10 mouse cellular contexts compared by ENCODE assay signal in genomic region chrX:104461755-104462154, GRCm38 (mm10). TPM values are rescaled to one million over a fixed set of nuclear protein-coding genes. Genes with fewer than 3 reads are reported as not detected.
DNase-seq lines count a peak whose midpoint lies in the region; ATAC-seq lines count a peak whose summit lies in the region.
"Had no signal": no experiment of that assay in that cellular context is flagged by ENCODE, and none has a peak within 500 bp of the region (broad histone marks: within the 10 kb centered on the region; RNA-seq: fewer than 3 reads in every experiment).

No protein-coding gene starts in this region.

- ATAC-seq in megakaryocyte-erythroid progenitor cell, adult 5-6 weeks (replicated peaks; ENCODE audit: low FRiP score, low TSS enrichment, poor library complexity, severe bottlenecking): no peak
- ATAC-seq: forebrain, postnatal 0 days had no signal

- intact Hi-C loops in gastrocnemius, postnatal 14 days (cut with DNase I; ENCODE audit: low total_unique reads): no loop called here

- peak; percentile 16 to 30 for DNase-seq in kidney, postnatal 4 days
- no peak for DNase-seq in kidney, adult 18-20 months
- peak; percentile 27 for DNase-seq in R1 (ENCODE audit: low read depth, low spot score)
- peak; percentile 16 for DNase-seq in gastrocnemius, postnatal 14 days
- peak; percentile 14 to 21 for DNase-seq in lung, postnatal 4 days
- DNase-seq in ovary, postnatal 10 days (ENCODE audit: low spot score): no peak
- DNase-seq: forebrain, postnatal 0 days; kidney, adult 8-10 months; layer of hippocampus, postnatal 36 days had no signal

RNA-seq across cellular contexts. Expression of gene Uprt, which starts 20.9 kb away (rescaled TPM):
- total RNA-seq in gastrocnemius, postnatal 14 days (2021): 10 to 100 TPM; 11.4 to 12.4 TPM
- total RNA-seq in megakaryocyte-erythroid progenitor cell, adult 5-6 weeks (2014; fragmentation: Nextera tagmentation): 12.8 and 16.6 TPM in 2 replicates
- total RNA-seq in megakaryocyte-erythroid progenitor cell, adult 5-6 weeks (2017): 3.9 and 12.6 TPM in 2 replicates

RNA-seq across cellular contexts. Expression of gene Abcb7, which starts 48.1 kb away (rescaled TPM):
- total RNA-seq in gastrocnemius, postnatal 14 days (2021): 10 to 100 TPM; 32.7 to 40.7 TPM
- total RNA-seq in megakaryocyte-erythroid progenitor cell, adult 5-6 weeks (2014; fragmentation: Nextera tagmentation): 44.0 and 48.6 TPM in 2 replicates
- 82.8 and 93.2 TPM in 2 replicates for total RNA-seq in megakaryocyte-erythroid progenitor cell, adult 5-6 weeks (2017)

Comparison
In these comparisons a context has a peak if more than half of its experiments do, and no peak if none do; other contexts are left out.
1. DNase-seq: peak in kidney, postnatal 4 days (2 of 2), R1 (single experiment), gastrocnemius, postnatal 14 days (single experiment) and lung, postnatal 4 days (2 of 2); none in kidney, adult 18-20 months (single experiment) and ovary, postnatal 10 days (single experiment).